Mouse (Mus musculus) cortical plate, adult 2 months (tissue): ENCODE measurements at regions not wholly inside any gene's neighbourhood (a gene's known extent, or its start where the extent isn't known, plus 50 kb on each side); places are given as distances from the start of the nearest gene placed in this dataset.

ENCODE experiments used
- CTCF ChIP-seq: fragments of 200-500 bp; IDR thresholded peaks from 2 replicates; pipeline ENCODE4 v1.5.1; 2011; ENCODE audit warnings: mild to moderate bottlenecking, control low read depth, low read length; ENCODE audit not compliant: insufficient read depth; ENCODE audit errors: extremely low read depth
- POLR2A ChIP-seq: fragments of 200-500 bp; IDR thresholded peaks from 2 replicates; pipeline ENCODE4 v1.6.1; 2011; ENCODE audit warnings: mild to moderate bottlenecking, low read length, control low read depth; ENCODE audit not compliant: insufficient read depth; ENCODE audit errors: extremely low read depth

GRCm38 (mm10) chr4:54712929-54713328, 231.9 kb upstream of the Zfp462 start:
- no peak for TF ChIP-seq POLR2A
- TF ChIP-seq CTCF: no peak
